Comparison of ENCODE assay signal across 29 mouse cellular contexts in the genomic region with DNA sequence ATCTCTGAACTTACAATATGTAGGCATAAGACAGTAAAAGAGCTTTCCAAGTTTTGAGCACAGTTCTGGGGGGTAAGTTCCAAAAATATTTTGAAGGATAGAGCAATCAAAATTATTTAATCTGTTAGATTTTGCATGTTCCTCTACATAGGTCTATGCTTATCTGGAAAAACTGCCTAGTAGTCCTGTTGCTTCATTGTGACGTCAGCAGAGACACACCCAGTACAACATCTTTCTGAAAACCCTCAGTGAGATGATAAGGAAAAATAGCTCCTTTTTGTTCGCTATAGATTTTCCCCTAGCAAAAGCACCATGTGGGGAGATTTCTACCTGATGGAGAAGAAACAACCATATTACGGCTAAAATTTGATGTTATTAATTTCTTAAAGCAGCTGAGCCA. TPM values are rescaled to one million over a fixed set of nuclear protein-coding genes. Genes with fewer than 3 reads are reported as not detected.
"Had no signal": no experiment of that assay in that cellular context is flagged by ENCODE, and none has a peak within 500 bp of the region (broad histone marks: within the 10 kb centered on the region; RNA-seq: fewer than 3 reads in every experiment).

No protein-coding gene starts in this region.

- H3K4me1 ChIP-seq: heart, embryonic 13.5 days; heart, embryonic 15.5 days; hindbrain, embryonic 10.5 days; hindbrain, embryonic 12.5 days; kidney, embryonic 15.5 days; limb, embryonic 13.5 days; limb, embryonic 15.5 days had no signal

- H3K27me3 ChIP-seq: heart, embryonic 13.5 days; heart, embryonic 15.5 days; hindbrain, embryonic 12.5 days; kidney, embryonic 15.5 days; limb, embryonic 13.5 days; limb, embryonic 15.5 days; liver, embryonic 13.5 days had no signal

- ATAC-seq: hindbrain, embryonic 16.5 days; intestine, embryonic 16.5 days had no signal

- H3K27ac ChIP-seq: gastrocnemius, adult 2 months; heart, embryonic 13.5 days; heart, embryonic 15.5 days; hindbrain, embryonic 10.5 days; hindbrain, embryonic 12.5 days; hindbrain, embryonic 14.5 days; kidney, embryonic 15.5 days; kidney, postnatal 0 days; limb, embryonic 13.5 days; limb, embryonic 15.5 days; liver, embryonic 13.5 days had no signal

- H3K4me3 ChIP-seq: gastrocnemius, adult 2 months; heart, embryonic 13.5 days; heart, embryonic 15.5 days; hindbrain, embryonic 10.5 days; hindbrain, embryonic 12.5 days; kidney, embryonic 15.5 days; limb, embryonic 13.5 days; limb, embryonic 15.5 days; liver, embryonic 13.5 days had no signal

- H3K9me3 ChIP-seq: heart, embryonic 13.5 days; heart, embryonic 15.5 days; hindbrain, embryonic 10.5 days; hindbrain, embryonic 12.5 days; kidney, embryonic 15.5 days; limb, embryonic 13.5 days; limb, embryonic 15.5 days; liver, embryonic 13.5 days had no signal

- H3K9ac ChIP-seq: heart, embryonic 13.5 days; heart, embryonic 15.5 days; hindbrain, embryonic 12.5 days; hindbrain, embryonic 14.5 days; kidney, embryonic 15.5 days; limb, embryonic 13.5 days; limb, embryonic 15.5 days; liver, embryonic 13.5 days had no signal

- H3K4me2 ChIP-seq: heart, embryonic 11.5 days; heart, embryonic 13.5 days; heart, embryonic 15.5 days; hindbrain, embryonic 12.5 days; hindbrain, embryonic 14.5 days; kidney, embryonic 15.5 days; limb, embryonic 13.5 days; limb, embryonic 15.5 days; liver, embryonic 13.5 days had no signal

- DNase-seq: gastrocnemius, adult 2 months; gastrocnemius, postnatal 10 days; gastrocnemius, postnatal 25 days; heart, adult 18-20 months; heart, postnatal 14 days; heart, postnatal 4 days; kidney, adult 11 months; kidney, adult 2 months; kidney, adult 9 months; kidney, postnatal 14 days; kidney, postnatal 36 days; layer of hippocampus, adult 9-11 months; layer of hippocampus, postnatal 36 days; left cerebral cortex, postnatal 4 days; liver, embryonic 13.5 days had no signal

- H3K36me3 ChIP-seq: heart, embryonic 13.5 days; heart, embryonic 15.5 days; hindbrain, embryonic 10.5 days; hindbrain, embryonic 12.5 days; kidney, embryonic 15.5 days; limb, embryonic 13.5 days; limb, embryonic 15.5 days; liver, embryonic 13.5 days had no signal

RNA-seq across cellular contexts. Expression of a gene that starts 20.1 kb away (rescaled TPM):
- total RNA-seq: granulocyte monocyte progenitor cell, adult 5-6 weeks; liver, adult 2 months had no signal
- polyA plus RNA-seq: liver, adult 2 months had no signal
